Mouse (Mus musculus) brain, embryonic 14.5 days (tissue): ENCODE results near the gene Mterf4.

Experiments
- CTCF ChIP-seq: fragments of 200-500 bp; IDR thresholded peaks from 2 replicates; pipeline ENCODE4 v1.5.1; 2012; ENCODE audit warnings: inconsistent platforms, mild to moderate bottlenecking, moderate library complexity, borderline replicate concordance; ENCODE audit not compliant: insufficient read depth, insufficient read length; ENCODE audit errors: extremely low read depth
- POLR2A ChIP-seq: fragments of 200-500 bp; IDR thresholded peaks from 2 replicates; pipeline ENCODE4 v1.6.1; 2012; ENCODE audit warnings: mild to moderate bottlenecking, inconsistent platforms, borderline replicate concordance; ENCODE audit not compliant: poor library complexity, insufficient read depth, insufficient read length, severe bottlenecking; ENCODE audit errors: extremely low read depth

GRCm38 (mm10) chr1:93291591-93291990 is 14.1 kb downstream of the Mterf4 start:
- TF ChIP-seq CTCF (no peak), POLR2A (no peak)
